Mouse (Mus musculus) heart, adult 2 months (tissue): ENCODE results near the gene Zfp101.

Source experiments
- CTCF ChIP-seq: fragments of 200-600 bp; IDR thresholded peaks from 2 replicates; pipeline ENCODE4 v1.8.1; 2022; ENCODE audit warnings: antibody characterized with exemption, mild to moderate bottlenecking, moderate library complexity
- EP300 ChIP-seq: fragments of 200-500 bp; IDR thresholded peaks from 2 replicates; pipeline ENCODE4 v1.6.1; 2011; ENCODE audit warnings: low read depth, low read length, control low read depth; ENCODE audit not compliant: insufficient read depth
- POLR2A ChIP-seq: fragments of 200-500 bp; IDR thresholded peaks from 2 replicates; pipeline ENCODE4 v1.6.1; 2011; ENCODE audit warnings: mild to moderate bottlenecking, low read depth, low read length, control low read depth; ENCODE audit not compliant: insufficient read depth

DNA sequence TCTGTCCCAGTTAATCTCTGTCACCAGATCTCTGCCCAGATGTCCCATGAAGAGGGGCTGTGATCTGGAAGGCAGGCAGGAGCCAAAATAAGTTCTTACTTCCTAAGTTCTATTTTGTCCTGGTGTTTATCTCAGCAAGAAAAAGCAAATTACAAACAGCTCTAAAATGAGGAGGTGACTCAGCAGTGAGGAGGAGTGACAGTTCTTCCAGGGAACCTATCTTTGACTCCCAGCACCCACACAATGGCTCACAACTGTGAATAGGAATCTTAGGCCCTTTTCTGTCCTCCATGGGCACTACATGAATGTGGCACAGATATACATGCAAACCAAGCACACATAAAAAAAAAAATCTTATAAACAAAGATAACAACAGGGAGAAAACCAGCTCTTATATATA lies 8.7 kb downstream of the Zfp101 start:
- TF ChIP-seq CTCF (no peak), POLR2A (no peak), EP300 (no peak)
